Mouse (Mus musculus): ENCODE measurements at regions not wholly inside any gene's neighbourhood (a gene's known extent, or its start where the extent isn't known, plus 50 kb on each side); places are given as distances from the start of the nearest gene placed in this dataset.

DNA sequence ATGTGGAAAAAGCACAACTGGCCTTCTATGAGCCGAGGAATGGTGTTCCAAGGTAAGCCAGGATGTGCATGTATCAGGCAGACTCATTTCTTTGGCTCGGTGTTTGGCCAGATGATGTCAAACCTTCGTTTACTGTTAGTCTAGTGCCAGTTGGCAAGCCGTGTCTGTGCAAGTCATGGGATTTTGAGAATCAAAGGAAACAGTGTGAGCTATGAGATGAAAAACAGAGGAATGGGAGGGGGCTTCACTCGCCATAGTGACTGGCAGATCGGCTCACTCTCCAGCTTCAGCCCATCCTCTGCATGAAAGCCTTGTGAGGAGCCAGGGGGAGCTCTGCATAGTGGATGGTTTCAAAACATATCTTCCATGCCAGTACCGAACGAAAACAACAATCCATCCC is 89.1 kb upstream of the Mast4 start:
- TF ChIP-seq CTCF (IDR thresholded peaks at IDR 0.05; ENCODE audit: low read depth): no peak

DNA sequence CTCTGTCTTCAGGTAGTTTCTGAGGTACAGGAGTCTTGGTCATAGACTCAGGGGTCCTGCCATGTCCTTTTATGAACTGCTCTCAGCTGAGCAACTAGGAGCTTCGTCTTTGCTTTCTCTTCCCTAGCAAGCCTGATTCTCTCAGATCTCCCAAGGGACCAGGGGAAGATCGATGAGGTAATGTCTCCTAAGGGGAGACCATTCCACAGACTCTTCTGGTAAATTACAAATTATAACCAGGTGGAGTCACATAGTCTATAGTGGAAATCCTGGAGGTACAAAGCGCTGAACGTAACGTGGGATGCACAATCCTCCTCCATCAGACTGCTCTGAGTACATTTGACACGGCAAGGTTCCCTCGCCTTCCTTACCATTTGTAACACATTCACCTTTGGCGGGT is 88.7 kb upstream of the Mast4 start:
- TF ChIP-seq CTCF (IDR thresholded peaks at IDR 0.05; ENCODE audit: low read depth): no peak
- ATAC-seq: no peak
- 92% methylated on average over 8 of the region's 8 CpGs for WGBS

More for the DNA sequence above, 89.1 kb upstream of the Mast4 start:
- 82% methylated on average over 8 of the region's 8 CpGs for WGBS
- no peaks in the 10 kb centered on the region for H3K36me3 ChIP-seq (ENCODE audit: control insufficient read depth, insufficient read depth)
- no peak overlapping the region for H3K4me2 ChIP-seq (replicated peaks; ENCODE audit: low read depth)
- no peaks in the 10 kb centered on the region for H3K27me3 ChIP-seq (replicated peaks; ENCODE audit: control insufficient read depth, insufficient read depth, low read length)
- no peak for ATAC-seq
- no peak overlapping the region for H3K9ac ChIP-seq (ENCODE audit: low read depth, low read length)
- no peak overlapping the region for H3K4me3 ChIP-seq (ENCODE audit: low read depth, low read length)
- H3K27ac ChIP-seq (ENCODE audit: low read depth, low read length): no peak overlapping the region
- no peaks in the 10 kb centered on the region for H3K9me3 ChIP-seq (ENCODE audit: control insufficient read depth)
- no peaks in the 10 kb centered on the region for H3K4me1 ChIP-seq (replicated peaks; ENCODE audit: control insufficient read depth, insufficient read depth, low read length)

DNA sequence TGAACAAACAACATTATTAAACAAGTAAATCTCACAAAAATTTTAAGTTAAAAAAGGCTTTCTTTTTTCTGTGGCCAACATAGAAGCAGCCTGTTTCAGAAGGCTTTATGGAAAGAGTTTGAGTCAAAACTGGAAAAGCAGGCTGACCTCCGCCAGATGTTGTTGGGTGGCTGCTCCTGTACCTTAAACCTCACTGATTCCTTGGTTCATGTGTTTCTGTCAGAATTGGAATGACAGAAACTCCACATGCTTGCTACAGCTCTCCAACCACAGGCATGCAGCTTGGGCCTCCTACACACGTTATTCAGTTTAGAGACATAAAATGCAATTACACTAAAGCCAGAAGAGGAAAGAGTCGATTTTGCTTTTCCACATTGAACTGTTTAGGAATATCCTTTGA is 84.8 kb upstream of the Mast4 start:
- Histone ChIP-seq H3K36me3 (ENCODE audit: control insufficient read depth, insufficient read depth) (no peaks in the 10 kb centered on the region), H3K9ac (ENCODE audit: low read depth, low read length) (no peak overlapping the region), H3K4me3 (ENCODE audit: low read depth, low read length) (no peak overlapping the region), H3K4me1 (replicated peaks; ENCODE audit: control insufficient read depth, insufficient read depth, low read length) (no peaks in the 10 kb centered on the region), H3K27me3 (replicated peaks; ENCODE audit: control insufficient read depth, insufficient read depth, low read length) (no peaks in the 10 kb centered on the region), H3K4me2 (replicated peaks; ENCODE audit: low read depth) (no peak overlapping the region), H3K27ac (ENCODE audit: low read depth, low read length) (no peak overlapping the region), H3K9me3 (ENCODE audit: control insufficient read depth) (no peaks in the 10 kb centered on the region)
- 74% methylated on average over 3 of the region's 3 CpGs for WGBS
- no peak for TF ChIP-seq CTCF (IDR thresholded peaks at IDR 0.05; ENCODE audit: low read depth)
- no peak for ATAC-seq

More for the DNA sequence above, 88.7 kb upstream of the Mast4 start:
- H3K9ac ChIP-seq (ENCODE audit: low read depth, low read length): no peak overlapping the region
- no peak overlapping the region for H3K4me3 ChIP-seq (ENCODE audit: low read depth, low read length)
- no peaks in the 10 kb centered on the region for H3K9me3 ChIP-seq (ENCODE audit: control insufficient read depth)
- no peaks in the 10 kb centered on the region for H3K27me3 ChIP-seq (replicated peaks; ENCODE audit: control insufficient read depth, insufficient read depth, low read length)
- H3K4me2 ChIP-seq (replicated peaks; ENCODE audit: low read depth): no peak overlapping the region
- no peaks in the 10 kb centered on the region for H3K36me3 ChIP-seq (ENCODE audit: control insufficient read depth, insufficient read depth)
- H3K27ac ChIP-seq (ENCODE audit: low read depth, low read length): no peak overlapping the region
- H3K4me1 ChIP-seq (replicated peaks; ENCODE audit: control insufficient read depth, insufficient read depth, low read length): no peaks in the 10 kb centered on the region

DNA sequence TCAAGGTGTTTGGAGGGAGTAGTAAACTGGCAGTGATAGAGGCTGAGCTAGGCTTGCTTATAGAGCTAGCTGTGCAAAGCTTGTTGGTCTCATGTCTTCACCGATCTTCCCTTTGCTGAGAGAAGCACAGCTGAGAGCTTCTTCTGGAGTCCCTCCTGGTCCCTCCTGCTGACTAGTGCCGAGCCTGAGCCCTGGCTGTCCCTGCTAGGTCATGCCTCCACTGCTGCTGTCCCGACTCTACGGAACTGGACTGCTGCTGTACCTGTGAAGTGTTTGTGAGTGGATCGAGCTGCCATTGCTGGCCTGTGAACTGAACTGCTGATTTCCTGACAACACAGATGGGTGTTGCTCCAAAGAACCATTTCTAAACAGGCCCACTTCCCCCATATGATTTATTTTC is 83.0 kb upstream of the Mast4 start:
- Histone ChIP-seq H3K4me2 (replicated peaks; ENCODE audit: low read depth) (no peak overlapping the region), H3K27me3 (replicated peaks; ENCODE audit: control insufficient read depth, insufficient read depth, low read length) (no peaks in the 10 kb centered on the region), H3K9ac (ENCODE audit: low read depth, low read length) (no peak overlapping the region), H3K27ac (ENCODE audit: low read depth, low read length) (no peak overlapping the region), H3K9me3 (ENCODE audit: control insufficient read depth) (no peaks in the 10 kb centered on the region), H3K36me3 (ENCODE audit: control insufficient read depth, insufficient read depth) (no peaks in the 10 kb centered on the region), H3K4me3 (ENCODE audit: low read depth, low read length) (no peak overlapping the region), H3K4me1 (replicated peaks; ENCODE audit: control insufficient read depth, insufficient read depth, low read length) (no peaks in the 10 kb centered on the region)
- TF ChIP-seq CTCF (IDR thresholded peaks at IDR 0.05; ENCODE audit: low read depth): no peak
- no peak for ATAC-seq
- 89% methylated on average over 5 of the region's 5 CpGs for WGBS

DNA sequence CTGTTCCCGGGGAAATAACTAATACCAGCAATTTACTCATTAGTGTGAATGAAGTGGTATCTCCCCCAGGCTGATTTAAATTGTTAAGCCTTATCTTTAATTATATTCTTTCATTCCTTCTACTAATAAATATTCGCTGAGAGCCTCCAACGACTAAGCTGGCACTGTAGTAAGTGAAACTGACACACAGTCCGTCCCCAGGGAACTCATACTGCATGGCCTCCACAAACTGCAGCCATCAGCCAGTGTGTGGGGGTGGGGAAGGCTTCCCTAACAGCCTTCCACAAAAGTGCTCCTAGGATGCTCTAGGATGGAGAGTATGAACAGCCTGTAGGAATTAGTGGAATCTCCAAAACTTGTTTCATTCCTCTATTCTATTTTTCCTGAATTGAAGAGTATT is 81.0 kb upstream of the Mast4 start:
- Histone ChIP-seq H3K4me3 (ENCODE audit: low read depth, low read length) (no peak overlapping the region), H3K27ac (ENCODE audit: low read depth, low read length) (no peak overlapping the region), H3K4me2 (replicated peaks; ENCODE audit: low read depth) (no peak overlapping the region), H3K9ac (ENCODE audit: low read depth, low read length) (no peak overlapping the region), H3K4me1 (replicated peaks; ENCODE audit: control insufficient read depth, insufficient read depth, low read length) (no peaks in the 10 kb centered on the region), H3K27me3 (replicated peaks; ENCODE audit: control insufficient read depth, insufficient read depth, low read length) (no peaks in the 10 kb centered on the region), H3K9me3 (ENCODE audit: control insufficient read depth) (no peaks in the 10 kb centered on the region), H3K36me3 (ENCODE audit: control insufficient read depth, insufficient read depth) (no peaks in the 10 kb centered on the region)
- ATAC-seq: no peak
- 75% methylated on average over 4 of the region's 4 CpGs for WGBS
- TF ChIP-seq CTCF (IDR thresholded peaks at IDR 0.05; ENCODE audit: low read depth): no peak

DNA sequence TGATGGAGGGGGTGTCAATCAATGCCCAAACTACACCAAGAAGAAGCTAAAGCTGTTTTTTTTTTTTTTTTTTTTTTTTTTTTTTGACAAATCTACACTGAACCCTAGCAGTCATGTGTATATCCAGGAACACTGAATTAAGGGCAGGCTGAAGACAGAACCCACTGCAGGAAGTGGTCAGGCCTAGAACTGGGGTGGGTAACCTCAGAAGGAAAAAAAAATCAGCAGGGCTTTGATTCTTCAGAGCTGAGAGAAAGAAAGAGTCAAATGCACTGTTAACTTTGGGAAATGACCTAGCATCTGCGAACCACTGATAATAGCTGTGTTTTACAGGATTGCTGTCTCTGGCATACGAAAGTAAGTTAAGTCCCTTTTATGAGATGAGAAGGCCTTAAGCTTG is 78.3 kb upstream of the Mast4 start:
- Histone ChIP-seq H3K4me3 (ENCODE audit: low read depth, low read length) (no peak overlapping the region), H3K36me3 (ENCODE audit: control insufficient read depth, insufficient read depth) (no peaks in the 10 kb centered on the region), H3K4me2 (replicated peaks; ENCODE audit: low read depth) (no peak overlapping the region), H3K9ac (ENCODE audit: low read depth, low read length) (no peak overlapping the region), H3K27ac (ENCODE audit: low read depth, low read length) (no peak overlapping the region), H3K4me1 (replicated peaks; ENCODE audit: control insufficient read depth, insufficient read depth, low read length) (no peaks in the 10 kb centered on the region), H3K9me3 (ENCODE audit: control insufficient read depth) (no peaks in the 10 kb centered on the region), H3K27me3 (replicated peaks; ENCODE audit: control insufficient read depth, insufficient read depth, low read length) (no peaks in the 10 kb centered on the region)
- ATAC-seq: no peak
- no peak for TF ChIP-seq CTCF (IDR thresholded peaks at IDR 0.05; ENCODE audit: low read depth)
- 86% methylated on average over 2 of the region's 2 CpGs for WGBS

DNA sequence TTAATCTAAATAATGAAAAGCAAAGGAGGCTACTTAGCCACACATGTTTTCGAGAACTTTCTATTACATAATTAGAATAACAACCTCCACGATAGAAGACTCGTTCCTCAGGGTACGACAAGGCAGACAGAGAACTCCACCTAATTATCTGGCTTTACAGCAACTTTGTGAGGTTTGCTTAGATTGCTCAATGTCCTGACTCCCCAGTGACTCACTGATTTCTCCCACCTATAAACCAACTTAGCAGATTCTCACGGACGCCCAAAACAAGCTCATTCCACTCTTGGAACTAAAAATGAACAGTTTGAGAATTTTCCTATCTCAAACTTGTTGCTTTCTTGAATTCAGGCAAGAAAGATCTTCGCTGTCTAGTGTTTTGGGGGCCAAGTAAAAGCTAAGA is 75.0 kb upstream of the Mast4 start:
- ATAC-seq: no peak
- no peak overlapping the region for H3K4me2 ChIP-seq (replicated peaks; ENCODE audit: low read depth)
- H3K9me3 ChIP-seq (ENCODE audit: control insufficient read depth): no peaks in the 10 kb centered on the region
- H3K4me3 ChIP-seq (ENCODE audit: low read depth, low read length): no peak overlapping the region
- H3K36me3 ChIP-seq (ENCODE audit: control insufficient read depth, insufficient read depth): no peaks in the 10 kb centered on the region
- WGBS: 61% methylated on average over 7 of the region's 7 CpGs
- no peaks in the 10 kb centered on the region for H3K4me1 ChIP-seq (replicated peaks; ENCODE audit: control insufficient read depth, insufficient read depth, low read length)
- H3K27me3 ChIP-seq (replicated peaks; ENCODE audit: control insufficient read depth, insufficient read depth, low read length): no peaks in the 10 kb centered on the region
- no peak overlapping the region for H3K27ac ChIP-seq (ENCODE audit: low read depth, low read length)
- TF ChIP-seq CTCF (IDR thresholded peaks at IDR 0.05; ENCODE audit: low read depth): no peak
- no peak overlapping the region for H3K9ac ChIP-seq (ENCODE audit: low read depth, low read length)

Measured in intestine, postnatal 0 days (tissue).